Mouse (Mus musculus) right cerebral cortex, adult 18-20 months (tissue): ENCODE data around the gene Sass6.
"Not testable (repeated sequence)": the region's sequence is repeated elsewhere in the genome, so short reads cannot be mapped to it uniquely, and the experiment has no call there.

Experiments used
- DNase-seq: peaks from one replicate; pipeline ENCODE4 v3.0.0; 2022; ENCODE audit warnings: mixed read lengths

Sass6 gene

GRCm38 (mm10) chr3:116594728-116595602 is at the start of gene Sass6:
Sass6 (plus strand) TSS chr3:116594982.
- peak; percentile 98 for DNase-seq

- no peak for DNase-seq
Observed at GRCm38 (mm10) chr3:116547430-116547829, 47.4 kb upstream of the Sass6 start.

- DNase-seq = peak; percentile 40
Observed at GRCm38 (mm10) chr3:116551362-116551761, 43.4 kb upstream of the Sass6 start.

- DNase-seq = not testable (repeated sequence)
Observed at GRCm38 (mm10) chr3:116561315-116561714, 33.5 kb upstream of the Sass6 start.

- DNase-seq = no peak
Observed at GRCm38 (mm10) chr3:116562408-116563094, 32.2 kb upstream of the Sass6 start, which contains the start of gene Lrrc39. Lrrc39 (plus strand) TSS chr3:116562973.

GRCm38 (mm10) chr3:116563095-116563492 is 31.7 kb upstream of the Sass6 start:
- no peak for DNase-seq

- DNase-seq = no peak
Observed at GRCm38 (mm10) chr3:116570628-116571027, 24.2 kb upstream of the Sass6 start.

GRCm38 (mm10) chr3:116577286-116577685 is 17.5 kb upstream of the Sass6 start:
- DNase-seq = no peak

GRCm38 (mm10) chr3:116582201-116582600 is 12.6 kb upstream of the Sass6 start:
- DNase-seq = peak; percentile 77

GRCm38 (mm10) chr3:116594076-116594727 is 580 bp upstream of the Sass6 start:
- DNase-seq = no peak

- no peak for DNase-seq
Observed at GRCm38 (mm10) chr3:116595603-116595991, 815 bp downstream of the Sass6 start.

GRCm38 (mm10) chr3:116599705-116600104 is 4.9 kb downstream of the Sass6 start:
- no peak for DNase-seq

- DNase-seq = no peak
Observed at GRCm38 (mm10) chr3:116601005-116601404, 6.2 kb downstream of the Sass6 start.

GRCm38 (mm10) chr3:116601781-116602180 is 7.0 kb downstream of the Sass6 start:
- no peak for DNase-seq

GRCm38 (mm10) chr3:116604570-116604969 is 9.8 kb downstream of the Sass6 start:
- no peak for DNase-seq

GRCm38 (mm10) chr3:116614295-116614892 is 19.6 kb downstream of the Sass6 start, which contains the start of gene Trmt13:
Trmt13 (minus strand) TSS chr3:116614587.
- DNase-seq = peak; percentile 34

- no peak for DNase-seq
Observed at GRCm38 (mm10) chr3:116615318-116616068, 20.7 kb downstream of the Sass6 start.

- no peak for DNase-seq
Observed at GRCm38 (mm10) chr3:116618855-116619254, 24.1 kb downstream of the Sass6 start.

GRCm38 (mm10) chr3:116620636-116621370 is 26.0 kb downstream of the Sass6 start:
- DNase-seq = peak; percentile 8

- DNase-seq = no peak
Observed at GRCm38 (mm10) chr3:116622641-116623040, 27.9 kb downstream of the Sass6 start.

- DNase-seq = no peak
Observed at GRCm38 (mm10) chr3:116631459-116631858, 36.7 kb downstream of the Sass6 start.
